Mouse (Mus musculus) hindbrain, embryonic 11.5 days (tissue): Measurements from ENCODE around the gene Vmn1r45. TPM values are rescaled to one million over a fixed set of nuclear protein-coding genes. Genes with fewer than 3 reads are reported as not detected.

Experiments
- polyA plus RNA-seq: library from polyadenylated mRNA; unstranded; fragments of >200 nt; fragmentation: Nextera tagmentation; extraction: Ambion mirVana; gene quantifications from 2 replicates; pipeline ENCODE4 v1.2.1, GENCODE M21; 2014

The Vmn1r45 gene
- polyA plus RNA-seq, 1 experiment from 2014 or later: not detected

Other genes with a start within 250 kb of the Vmn1r45 start
- gene Vmn1r40, start 233.1 kb downstream of the Vmn1r45 start, polyA plus RNA-seq: not detected in 2 replicates
- not detected in 2 replicates for gene Vmn1r41, start 199.8 kb downstream of the Vmn1r45 start, polyA plus RNA-seq
- gene Vmn1r42, start 64.2 kb downstream of the Vmn1r45 start, polyA plus RNA-seq: not detected in 2 replicates
- not detected in 2 replicates for gene Vmn1r43, start 64.2 kb downstream of the Vmn1r45 start, polyA plus RNA-seq
- not detected in 2 replicates for gene Vmn1r44, start 56.9 kb downstream of the Vmn1r45 start, polyA plus RNA-seq
- not detected in 2 replicates for gene Vmn1r46, start 28.7 kb upstream of the Vmn1r45 start, polyA plus RNA-seq
- gene Vmn1r47, start 75.5 kb upstream of the Vmn1r45 start, polyA plus RNA-seq: not detected in 2 replicates
- gene Vmn1r48, start 96.2 kb upstream of the Vmn1r45 start, polyA plus RNA-seq: not detected in 2 replicates
- gene Vmn1r49, start 137.9 kb upstream of the Vmn1r45 start, polyA plus RNA-seq: not detected in 2 replicates
- gene Vmn1r50, start 160.8 kb upstream of the Vmn1r45 start, polyA plus RNA-seq: not detected in 2 replicates
- not detected in 2 replicates for gene Vmn1r51, start 182.0 kb upstream of the Vmn1r45 start, polyA plus RNA-seq
- gene Vmn1r52, start 234.2 kb upstream of the Vmn1r45 start, polyA plus RNA-seq: not detected in 2 replicates